Comparison of ENCODE assay signal across 1 mouse cellular context in genomic region chr2:43556985-43557384, GRCm38 (mm10).
A peak's percentile ranks its signal among the peaks of the same experiment; 100 is the strongest.
TF ChIP-seq lines count a peak whose summit lies in the region.

No protein-coding gene starts in this region.

TF ChIP-seq in CH12.LX, 34 proteins besides CTCF, POLR2A, EP300 and RAD21 (continued from another document):
- TF ChIP-seq ZNF384 (IDR thresholded peaks at IDR 0.05; ENCODE audit: low read depth, low read length) (no peak), POLR2AphosphoS2 (IDR thresholded peaks at IDR 0.05; ENCODE audit: low read depth, low read length) (no peak), ZC3H11A (IDR thresholded peaks at IDR 0.05; ENCODE audit: low read depth, low read length) (no peak), SMC3 (IDR thresholded peaks at IDR 0.05; ENCODE audit: low read depth, low read length) (no peak), SIN3A (IDR thresholded peaks at IDR 0.05; ENCODE audit: low read length) (peak; percentile 48; the same call in 1 of the 2 replicates), MAFK (IDR thresholded peaks at IDR 0.05; ENCODE audit: insufficient replicate concordance, low read length) (no peak), UBTF (IDR thresholded peaks at IDR 0.05; ENCODE audit: low read depth, low read length) (no peak), IRF4 (IDR thresholded peaks at IDR 0.05; ENCODE audit: low read depth, low read length) (peak; percentile 91), TCF12 (IDR thresholded peaks at IDR 0.05; ENCODE audit: low read depth, low read length) (peak; percentile 57), USF2 (conservative IDR thresholded peaks at IDR 0.05; ENCODE audit: low read depth, low read length) (no peak), JUND (conservative IDR thresholded peaks at IDR 0.05; ENCODE audit: low read depth, low read length) (no peak), KAT2A (IDR thresholded peaks at IDR 0.05; ENCODE audit: insufficient replicate concordance, low read length) (no peak), ZMIZ1 (IDR thresholded peaks at IDR 0.05; ENCODE audit: low read depth, low read length) (no peak), MAX (IDR thresholded peaks at IDR 0.05; ENCODE audit: low read length) (peak; percentile 35; the same call in 1 of the 2 replicates), E2F4 (IDR thresholded peaks at IDR 0.05; ENCODE audit: insufficient replicate concordance, low read depth, low read length) (no peak), NELFE (IDR thresholded peaks at IDR 0.05; ENCODE audit: low read depth, low read length) (no peak), CHD2 (IDR thresholded peaks at IDR 0.05; ENCODE audit: low read length) (no peak), CHD1 (IDR thresholded peaks at IDR 0.05; ENCODE audit: low read depth, low read length) (no peak; the same call in 1 of the 2 replicates)
